Mouse (Mus musculus) ES-Bruce4 (cell line): ENCODE data around the gene Dynlt3. TPM values are rescaled to one million over a fixed set of nuclear protein-coding genes. Genes with fewer than 3 reads are reported as not detected.

ENCODE experiments used
- polyA plus RNA-seq: library from polyadenylated mRNA; stranded (reverse); fragments of >200 nt; gene quantifications from 2 replicates; pipeline ENCODE4 v1.2.4, GENCODE M21; 2011; ENCODE audit warnings: low read depth; ENCODE audit not compliant: missing spikeins, insufficient read depth, insufficient read length

The Dynlt3 gene
- polyA plus RNA-seq, 1 experiment: 62.4 TPM

Other genes starting within 250 kb of the Dynlt3 start
- gene Cybb, start 175.2 kb downstream of the Dynlt3 start, polyA plus RNA-seq: not detected in 2 replicates
- not detected in 2 replicates for gene H2al1o, start 90.6 kb downstream of the Dynlt3 start, polyA plus RNA-seq
- gene Hypm, start 183.9 kb upstream of the Dynlt3 start, polyA plus RNA-seq: not detected in 2 replicates
- gene H2al3, start 186.7 kb upstream of the Dynlt3 start, polyA plus RNA-seq: not detected in 2 replicates
- gene Sytl5, start 222.6 kb upstream of the Dynlt3 start, polyA plus RNA-seq: not detected in 2 replicates